Mouse (Mus musculus): ENCODE results near the gene Atp6v0e2. TPM values are rescaled to one million over a fixed set of nuclear protein-coding genes. Genes with fewer than 3 reads are reported as not detected.
"Not testable (repeated sequence)": the region's sequence is repeated elsewhere in the genome, so short reads cannot be mapped to it uniquely, and the experiment has no call there.

The Atp6v0e2 gene
- 10 to 100 TPM; 19.3 to 22.2 TPM for total RNA-seq (2021)

DNA sequence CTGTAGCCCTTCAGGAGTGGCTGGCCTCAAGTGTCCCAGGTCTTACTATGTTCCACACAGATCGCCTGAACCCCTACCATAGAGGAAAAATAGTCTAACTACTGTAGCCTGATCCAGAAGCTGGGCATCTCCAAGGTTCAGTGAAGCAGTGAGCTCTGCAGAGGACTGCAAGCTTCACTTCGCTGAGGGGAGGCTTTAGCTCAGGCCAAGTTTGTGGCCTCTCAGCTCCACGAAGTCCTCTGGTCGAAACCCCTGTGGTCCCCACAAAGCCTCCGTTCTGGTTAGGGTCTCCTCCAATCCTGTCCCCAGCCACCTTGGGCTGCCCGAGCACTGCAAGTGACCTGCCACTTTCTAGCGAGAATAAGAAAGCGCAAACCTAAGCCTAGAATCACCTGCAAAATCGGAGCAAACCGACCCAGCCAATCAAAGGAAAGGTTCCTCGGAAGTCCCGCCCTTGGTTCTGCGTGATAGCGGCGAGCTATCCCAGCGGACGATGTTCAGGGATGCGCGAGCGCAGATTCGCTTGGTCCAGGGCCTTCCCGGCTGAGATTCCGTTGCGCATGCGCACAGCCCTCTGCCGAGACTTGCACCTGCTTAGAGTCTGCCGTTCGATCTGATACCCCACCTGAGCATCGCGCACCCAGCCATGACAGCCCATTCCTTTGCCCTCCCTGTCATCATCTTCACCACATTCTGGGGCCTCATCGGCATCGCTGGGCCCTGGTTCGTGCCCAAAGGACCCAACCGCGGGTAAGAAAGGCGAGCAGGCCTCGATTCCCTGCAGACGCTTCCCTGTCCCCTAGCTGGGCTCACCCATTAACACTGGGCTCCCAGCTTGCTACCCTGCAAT lies at the start of gene Atp6v0e2:
TSS of gene Atp6v0e2 (plus strand) at position 511 of the 850 bp plus-strand sequence.
- DNase-seq (ENCODE audit: low spot score), result peak; percentile 58
- intact Hi-C loops (cut with DNase I), result loop anchor here (5.0 kb wide), 1 partner anchor 235 kb away; the partner anchor contains the start of gene Gimap3

DNA sequence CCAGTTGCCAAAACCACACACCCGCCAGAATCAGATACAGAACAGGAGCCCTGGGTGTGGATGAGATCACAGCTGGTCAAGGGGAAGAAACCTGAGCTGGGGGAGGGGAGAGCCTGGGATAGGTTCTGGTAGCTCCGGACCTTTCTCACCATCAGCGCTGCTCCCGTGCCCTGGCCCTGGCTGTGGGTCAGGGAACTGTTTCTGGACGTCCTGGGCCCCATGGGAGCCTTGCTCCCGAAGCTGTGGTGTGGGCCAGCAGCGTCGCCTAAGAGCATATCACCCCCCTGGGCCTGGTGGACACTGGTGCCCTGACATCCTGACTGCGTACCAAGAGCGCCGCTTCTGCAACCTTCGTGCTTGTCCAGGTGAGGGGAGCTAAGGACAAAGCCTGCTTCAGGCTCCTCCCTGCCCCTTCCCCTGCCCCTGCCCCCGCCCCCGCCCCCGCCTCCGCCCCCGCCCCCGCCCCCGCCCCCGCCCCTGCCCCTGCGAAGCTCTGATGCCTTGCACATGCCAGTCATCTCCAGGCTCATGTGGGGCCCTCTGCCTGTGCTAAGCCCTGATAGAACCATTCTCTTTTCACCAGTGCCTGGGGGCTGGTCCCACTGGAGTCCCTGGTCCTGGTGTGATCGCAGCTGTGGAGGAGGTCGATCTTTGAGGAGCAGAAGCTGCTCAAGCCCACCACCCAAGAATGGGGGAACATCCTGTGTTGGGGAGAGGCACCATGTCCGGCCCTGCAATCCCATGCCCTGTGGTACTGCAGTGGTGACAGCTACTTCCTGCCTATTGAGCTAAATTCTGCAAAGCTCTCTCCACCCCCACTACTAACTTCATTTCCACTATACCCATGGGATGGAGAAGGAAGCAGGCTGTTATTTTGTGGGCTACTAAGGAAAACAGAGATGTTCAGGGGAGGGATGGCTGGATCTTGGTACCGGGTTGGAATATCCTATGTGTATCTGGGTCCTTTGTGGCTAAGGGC lies 49.4 kb upstream of the Atp6v0e2 start:
- intact Hi-C loops (cut with DNase I), result no loop called here
- DNase-seq (ENCODE audit: low spot score), result no peak

DNA sequence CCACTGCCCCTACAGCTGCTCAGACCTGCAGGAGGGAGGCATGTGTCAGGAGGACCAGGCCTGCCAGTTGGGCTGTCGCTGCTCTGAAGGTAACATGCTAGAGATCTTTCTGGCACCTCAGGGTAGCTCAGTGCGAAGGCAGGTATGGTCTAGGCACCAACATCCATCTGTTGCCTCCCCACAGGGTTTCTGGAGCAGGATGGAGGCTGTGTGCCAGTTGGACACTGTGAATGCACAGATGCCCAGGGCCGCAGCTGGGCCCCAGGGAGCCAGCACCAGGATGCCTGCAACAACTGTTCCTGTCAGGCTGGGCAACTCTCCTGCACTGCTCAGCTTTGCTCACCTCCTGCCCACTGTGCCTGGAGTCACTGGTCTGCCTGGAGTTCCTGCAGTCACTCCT lies 47.7 kb upstream of the Atp6v0e2 start:
- no peak for DNase-seq (ENCODE audit: low spot score)
- intact Hi-C loops (cut with DNase I), result no loop called here

DNA sequence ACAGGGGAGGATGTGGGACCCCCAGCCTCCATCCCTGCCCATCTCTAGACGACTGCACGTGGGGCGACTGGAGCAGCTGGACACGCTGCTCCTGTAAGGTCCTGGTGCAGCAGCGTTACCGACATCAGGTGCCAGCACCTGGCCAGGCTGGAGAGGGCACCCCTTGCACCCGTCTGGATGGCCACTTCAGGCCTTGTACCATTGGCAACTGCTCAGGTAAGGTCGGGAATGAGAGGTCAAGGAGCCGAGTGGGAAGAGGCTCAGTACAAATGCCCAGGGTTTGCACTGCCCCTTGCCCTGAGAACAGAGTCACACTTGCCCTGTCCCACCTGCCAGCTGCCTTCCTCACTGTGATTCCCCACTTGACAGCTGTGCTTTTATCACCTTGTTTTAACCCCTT lies 46.1 kb upstream of the Atp6v0e2 start:
- intact Hi-C loops (cut with DNase I), result no loop called here
- no peak for DNase-seq (ENCODE audit: low spot score)

DNA sequence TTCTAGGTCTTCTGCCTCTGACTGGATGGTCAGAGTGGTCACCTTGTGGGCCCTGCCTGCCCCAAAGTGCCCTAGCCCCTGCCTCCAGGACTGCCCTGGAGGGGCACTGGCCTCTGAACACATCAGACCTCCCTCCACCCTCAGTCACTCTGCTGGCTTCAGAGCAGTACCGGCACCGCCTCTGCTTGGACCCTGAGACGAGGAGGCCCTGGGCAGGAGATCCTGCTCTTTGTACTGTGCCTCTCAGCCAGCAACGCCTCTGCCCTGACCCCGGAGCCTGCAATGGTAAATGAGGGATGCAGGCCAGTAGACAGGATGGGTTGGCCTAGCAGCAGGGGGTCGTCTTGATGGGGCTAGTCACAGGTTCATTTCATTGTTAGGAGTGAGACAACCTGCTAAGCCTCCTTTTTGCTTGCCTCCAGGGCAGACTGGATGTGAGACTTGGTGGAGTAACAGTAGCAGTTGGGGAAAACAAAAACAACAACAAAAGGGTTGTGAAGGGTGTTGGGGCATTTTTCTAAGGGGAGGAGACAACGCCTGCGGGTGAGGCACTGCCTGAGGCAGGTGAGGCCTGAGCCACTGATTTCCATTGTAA lies 44.2 kb upstream of the Atp6v0e2 start:
- DNase-seq (ENCODE audit: low spot score), result no peak
- intact Hi-C loops (cut with DNase I), result no loop called here

DNA sequence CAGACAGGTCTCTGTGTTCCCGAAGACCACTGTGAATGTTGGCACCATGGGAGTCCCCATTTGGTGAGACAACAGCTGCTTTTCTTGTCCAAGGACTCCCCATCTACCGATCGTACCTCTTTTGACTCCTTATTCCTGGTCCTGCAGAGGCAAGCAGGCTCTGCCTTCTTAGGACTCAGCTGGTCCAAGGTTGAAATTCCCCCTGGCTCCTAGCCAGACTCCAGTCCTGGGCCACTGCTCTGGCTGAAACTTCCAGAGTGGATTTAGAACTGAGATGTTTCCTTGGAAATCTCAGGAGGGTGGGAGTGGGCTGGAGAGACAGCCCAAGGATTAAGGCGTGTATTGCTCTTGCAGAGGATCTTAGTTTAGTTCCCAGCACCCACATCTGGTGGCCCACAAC lies 39.9 kb upstream of the Atp6v0e2 start:
- intact Hi-C loops (cut with DNase I), result no loop called here

DNA sequence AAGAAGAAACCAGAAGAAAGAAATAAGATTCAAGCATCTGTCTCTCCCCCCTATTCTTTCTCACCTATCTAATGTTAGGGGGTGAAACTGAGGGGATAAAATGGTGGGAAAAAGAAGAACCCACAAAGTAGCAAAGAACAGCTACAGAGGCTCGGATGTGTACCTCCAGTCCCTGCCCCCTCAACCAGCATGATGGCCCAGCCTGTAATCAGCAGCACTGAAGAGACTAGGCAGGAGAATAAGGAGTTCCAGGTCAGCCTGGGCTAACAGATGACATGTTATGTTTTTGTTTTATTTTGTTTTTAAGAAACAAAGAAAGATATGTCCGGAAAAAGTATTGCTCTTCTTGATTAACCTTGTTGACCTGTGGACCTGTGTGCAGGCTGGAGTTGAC lies 33.6 kb upstream of the Atp6v0e2 start:
- DNase-seq (ENCODE audit: low spot score), result no peak
- intact Hi-C loops (cut with DNase I), result no loop called here

More for the DNA sequence above, 39.9 kb upstream of the Atp6v0e2 start:
- no peak for DNase-seq (ENCODE audit: low spot score)

DNA sequence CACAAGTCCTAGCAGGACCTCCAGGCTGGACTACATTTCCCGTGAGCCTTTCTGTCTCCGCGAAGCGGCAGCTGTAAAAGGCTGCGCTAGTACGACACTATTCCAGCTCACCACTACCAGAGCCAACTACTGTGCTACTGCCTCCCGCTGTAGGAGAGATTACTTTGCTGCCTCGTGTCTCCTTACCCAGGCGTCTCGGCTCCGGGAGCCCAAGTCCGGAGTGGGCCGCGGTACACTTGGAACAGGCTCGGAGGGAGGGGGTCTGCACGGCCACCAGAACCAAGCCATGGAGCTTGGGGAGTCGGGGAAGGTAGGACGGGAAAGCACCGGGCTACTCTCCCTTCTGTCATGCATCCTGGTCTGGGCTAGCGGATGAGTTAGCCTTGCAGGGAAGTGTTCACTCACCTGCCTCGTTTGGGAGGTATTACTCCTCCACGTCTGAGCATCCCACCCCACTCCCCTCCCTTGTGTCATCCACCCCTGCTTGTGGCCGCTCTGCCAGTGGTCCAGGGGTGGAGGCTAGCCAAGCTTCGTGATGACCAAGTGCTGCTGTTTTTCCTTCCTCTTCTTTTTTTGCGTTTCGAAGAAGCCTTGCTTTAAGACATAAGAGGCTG lies 33.1 kb upstream of the Atp6v0e2 start:
- intact Hi-C loops (cut with DNase I), result no loop called here
- peak; percentile 74 for DNase-seq (ENCODE audit: low spot score)

DNA sequence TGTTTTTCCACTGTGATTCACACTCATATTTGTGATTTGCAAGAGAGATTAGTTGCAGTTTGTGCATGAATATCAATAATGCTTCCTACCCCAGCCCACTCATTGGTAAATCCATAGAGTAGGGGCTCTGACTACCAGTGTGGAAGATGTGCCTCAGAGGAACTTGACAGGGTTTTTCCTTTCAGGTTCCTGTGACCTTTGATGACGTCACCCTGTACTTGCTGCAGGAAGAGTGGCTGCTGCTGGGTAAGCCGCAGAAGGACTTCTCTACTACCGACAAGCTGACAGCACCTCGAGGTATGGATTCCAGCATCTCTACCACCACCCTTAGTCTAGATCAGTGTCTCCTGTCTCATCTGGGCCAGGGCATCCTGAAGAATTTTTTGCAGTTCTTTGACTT lies 29.3 kb upstream of the Atp6v0e2 start:
- intact Hi-C loops (cut with DNase I), result no loop called here
- DNase-seq (ENCODE audit: low spot score), result no peak

DNA sequence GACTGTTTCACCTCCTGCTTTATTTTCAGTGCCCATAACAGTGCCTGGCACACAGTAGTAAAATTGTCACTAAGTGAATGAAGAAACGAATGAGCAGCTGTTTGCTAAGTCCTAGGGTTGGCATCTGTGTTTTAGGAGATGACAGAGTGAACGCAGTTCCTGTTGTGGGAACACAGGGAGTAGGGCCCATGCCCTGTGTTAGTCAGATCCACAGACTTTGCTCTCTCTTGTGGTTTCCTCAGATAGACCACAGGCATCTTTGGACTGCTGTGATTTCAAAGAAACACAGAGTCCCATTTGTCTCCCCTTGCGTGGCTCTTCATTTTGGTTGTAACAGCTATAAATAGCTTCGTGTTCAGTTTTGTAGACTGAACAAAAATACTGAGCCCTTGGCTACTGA lies 27.0 kb upstream of the Atp6v0e2 start:
- DNase-seq (ENCODE audit: low spot score), result no peak
- intact Hi-C loops (cut with DNase I), result no loop called here

DNA sequence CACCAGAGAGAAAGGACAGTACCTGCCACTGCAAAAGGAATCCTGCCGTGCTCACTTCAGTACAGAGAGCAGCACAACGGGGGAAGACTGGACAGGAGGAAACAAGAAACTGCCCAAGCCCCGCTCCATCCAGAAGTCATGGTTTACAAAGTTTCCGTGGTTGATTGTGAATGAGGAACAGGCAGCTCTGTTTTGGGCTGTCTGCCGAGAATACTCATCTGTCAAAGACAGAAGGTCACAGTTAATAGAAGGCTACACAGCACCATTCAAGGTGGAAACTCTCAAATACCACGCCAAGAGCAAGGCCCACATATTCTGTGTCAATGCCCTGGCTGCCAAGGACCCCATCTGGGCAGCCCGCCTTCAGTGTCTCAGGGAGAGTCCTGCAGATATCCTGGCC lies 25.6 kb upstream of the Atp6v0e2 start:
- DNase-seq (ENCODE audit: low spot score), result no peak
- intact Hi-C loops (cut with DNase I), result no loop called here

DNA sequence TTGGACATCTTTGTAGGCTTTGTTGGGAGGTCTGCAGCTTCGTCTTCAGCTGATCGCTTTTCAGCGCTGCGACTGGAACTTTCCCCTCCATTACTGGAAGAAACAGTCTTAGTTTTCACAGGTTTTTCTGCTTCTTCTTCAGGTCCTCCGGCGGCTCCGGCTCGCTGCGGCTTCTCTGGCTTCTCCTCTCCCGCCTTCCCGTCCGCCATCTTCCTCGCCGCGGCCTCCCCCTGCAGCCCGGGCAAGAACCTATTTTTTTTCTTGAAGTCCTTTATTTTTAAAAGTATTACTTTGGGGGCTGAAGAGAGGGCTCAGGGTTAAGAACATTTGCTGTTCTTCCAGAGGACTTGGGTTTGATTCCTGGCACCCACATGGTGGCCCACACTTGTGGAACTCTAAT lies 12.5 kb upstream of the Atp6v0e2 start:
- intact Hi-C loops (cut with DNase I); DNase-seq (ENCODE audit: low spot score): not testable (repeated sequence)

DNA sequence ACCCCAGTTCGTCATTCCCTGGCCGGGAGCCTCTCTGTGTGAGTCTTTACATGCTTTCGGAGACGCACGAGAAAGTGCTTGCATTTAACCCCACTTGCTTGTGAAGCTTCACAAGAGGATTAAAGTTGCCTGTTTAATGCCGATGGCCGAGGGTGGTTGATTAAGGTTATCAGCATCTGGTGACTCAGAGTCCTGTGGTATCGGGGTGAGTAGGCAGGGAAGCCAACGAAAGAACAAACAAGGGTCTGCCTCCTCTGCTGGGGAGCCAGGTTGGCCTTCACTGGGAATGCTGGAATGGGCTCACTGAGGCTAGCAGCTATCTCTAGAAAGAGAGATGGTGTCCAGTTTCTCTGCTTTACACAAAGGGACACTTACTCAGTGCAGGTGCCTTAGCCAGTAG lies 9.5 kb upstream of the Atp6v0e2 start:
- no peak for DNase-seq (ENCODE audit: low spot score)
- intact Hi-C loops (cut with DNase I), result no loop called here

DNA sequence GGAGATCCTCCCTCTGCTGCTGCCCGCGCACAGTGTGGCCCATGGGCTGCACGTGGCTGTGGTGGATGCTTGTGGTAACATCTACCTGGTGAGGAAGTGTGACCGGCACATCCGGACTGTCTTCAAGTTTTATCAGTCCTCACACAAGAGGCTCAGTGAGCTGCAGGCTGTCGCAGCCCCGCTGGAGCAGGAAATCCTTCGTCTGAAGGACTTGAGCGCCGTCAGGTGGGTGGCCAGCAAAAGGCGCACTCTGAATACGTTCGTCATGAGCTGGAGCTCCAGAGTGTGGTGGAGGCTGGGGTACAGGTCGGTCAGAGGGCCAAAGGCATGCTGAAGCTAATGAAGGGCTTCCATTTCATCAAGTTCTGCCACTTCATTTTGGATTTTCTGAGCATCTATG lies 8.2 kb upstream of the Atp6v0e2 start:
- intact Hi-C loops (cut with DNase I), result no loop called here
- DNase-seq (ENCODE audit: low spot score), result no peak

DNA sequence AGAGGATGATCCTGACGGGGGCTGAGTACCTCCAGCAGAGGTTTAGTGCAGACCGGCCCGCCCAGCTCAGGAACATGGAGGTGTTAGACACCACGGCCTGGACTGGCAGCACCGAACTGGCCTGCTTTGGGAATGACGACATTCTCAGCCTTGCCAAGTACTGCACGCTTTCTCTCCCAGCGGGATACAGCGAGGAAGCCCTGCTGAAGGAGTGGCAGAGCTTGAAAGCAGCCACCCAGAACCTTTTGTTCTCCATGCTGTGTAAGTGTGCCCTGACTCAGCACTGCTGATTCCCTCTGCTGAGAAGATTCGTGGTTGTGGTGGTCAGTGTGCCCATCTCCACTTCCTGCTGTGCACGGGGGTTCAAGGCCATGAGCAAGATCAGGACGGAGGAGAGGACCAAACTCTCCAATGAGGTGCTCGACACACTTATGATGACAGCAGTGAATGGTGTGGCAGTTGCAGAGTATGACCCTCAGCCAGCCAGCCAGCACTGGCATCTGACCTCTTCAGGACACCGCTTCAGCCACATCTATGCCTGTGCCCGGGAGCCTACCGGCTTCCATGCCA lies 7.5 kb upstream of the Atp6v0e2 start:
- no peak for DNase-seq (ENCODE audit: low spot score)
- intact Hi-C loops (cut with DNase I), result no loop called here

DNA sequence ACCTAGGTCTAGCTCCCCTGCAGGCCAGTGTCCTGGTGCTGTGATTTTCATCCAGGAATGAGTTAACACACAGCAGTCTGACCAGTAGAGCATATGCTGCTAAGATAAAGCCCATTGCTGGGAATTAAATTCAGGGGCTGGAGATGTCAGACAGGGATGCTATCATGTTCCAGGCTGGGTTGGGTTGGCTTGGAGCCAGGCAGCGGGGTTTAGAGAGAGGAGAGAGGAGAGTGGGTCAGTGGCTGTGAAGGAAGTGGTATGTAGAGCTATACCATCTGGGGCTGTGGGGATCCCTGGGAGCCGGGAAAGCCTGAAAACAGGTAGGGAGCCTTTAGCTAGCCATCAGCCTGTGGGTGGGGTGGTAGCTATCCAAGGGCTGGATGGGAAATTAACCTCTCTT lies 6.6 kb upstream of the Atp6v0e2 start:
- DNase-seq (ENCODE audit: low spot score), result no peak
- intact Hi-C loops (cut with DNase I), result no loop called here

DNA sequence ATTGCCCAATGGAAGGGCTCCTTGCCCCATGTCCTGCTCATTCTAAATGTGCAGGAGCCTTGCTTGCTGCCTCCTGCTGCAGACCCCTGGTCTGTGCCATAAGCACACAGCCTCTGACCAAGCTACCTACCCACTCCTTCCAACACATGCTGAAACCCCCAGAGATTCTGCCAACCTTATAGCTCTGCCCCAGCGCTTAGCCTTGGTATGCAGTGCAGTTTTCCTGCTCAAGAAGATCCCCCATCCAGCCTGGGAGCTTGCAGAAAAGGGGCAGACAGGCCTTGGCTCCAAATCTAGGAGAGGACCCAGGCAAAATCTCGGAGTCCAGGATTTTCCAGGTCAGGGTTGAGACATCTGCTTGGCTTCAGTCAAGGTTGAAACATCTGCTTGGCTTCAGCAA lies 3.9 kb upstream of the Atp6v0e2 start:
- DNase-seq (ENCODE audit: low spot score), result no peak
- intact Hi-C loops (cut with DNase I), result no loop called here

DNA sequence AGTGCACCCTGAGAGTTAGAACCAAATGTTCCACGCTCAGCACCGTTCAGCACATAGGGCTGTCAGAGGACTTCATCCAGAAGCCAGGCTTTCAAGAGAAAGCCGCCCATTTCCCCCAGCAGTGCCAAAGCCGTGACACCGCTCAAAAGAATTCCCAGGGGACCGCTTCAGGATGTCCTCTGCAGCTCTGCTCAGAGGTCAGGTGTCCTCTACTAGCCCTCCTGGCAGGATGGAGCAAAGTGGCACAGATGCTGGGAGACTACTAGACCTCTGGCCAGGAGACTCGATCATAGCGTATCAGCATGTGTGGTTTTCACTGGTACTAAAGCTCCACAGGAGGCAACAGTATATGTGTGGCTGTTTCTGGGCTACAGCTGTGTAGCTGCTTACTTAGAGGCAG lies 2.5 kb upstream of the Atp6v0e2 start:
- intact Hi-C loops (cut with DNase I), result loop anchor here (5.0 kb wide), 1 partner anchor 237 kb away; the partner anchor contains the start of gene Gimap3
- DNase-seq (ENCODE audit: low spot score), result no peak

DNA sequence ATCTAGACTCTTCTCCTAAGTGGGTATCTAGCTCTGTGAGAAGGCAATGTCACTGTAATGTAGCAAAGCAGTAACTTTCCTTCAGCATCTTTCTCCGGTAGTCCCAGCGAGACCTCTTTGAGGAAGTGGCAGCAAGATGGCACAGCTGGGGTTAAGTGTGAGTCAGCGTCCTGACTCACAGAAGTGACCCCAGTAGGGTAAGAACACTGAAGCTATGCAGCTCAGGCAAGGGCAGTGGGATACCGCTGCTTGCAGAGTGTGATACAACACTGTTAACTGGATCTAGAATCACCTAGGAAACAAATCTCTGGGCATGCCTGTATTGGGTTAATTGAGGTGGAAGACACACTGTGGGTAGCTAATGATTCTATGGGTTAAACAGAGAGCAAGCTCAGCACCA lies 1.3 kb upstream of the Atp6v0e2 start:
- no peak for DNase-seq (ENCODE audit: low spot score)
- intact Hi-C loops (cut with DNase I), result loop anchor here (5.0 kb wide), 1 partner anchor 236 kb away; the partner anchor contains the start of gene Gimap3

All from heart, postnatal 25 days (tissue).